Mouse (Mus musculus) yolk sac, embryonic 10.5 days (tissue): ENCODE measurements around the gene Pdcd1lg2.

Experiments used
- DNase-seq: peaks from one replicate; pipeline ENCODE4 v3.0.0-alpha.2; 2017; ENCODE audit warnings: low spot score

Pdcd1lg2 gene

DNA sequence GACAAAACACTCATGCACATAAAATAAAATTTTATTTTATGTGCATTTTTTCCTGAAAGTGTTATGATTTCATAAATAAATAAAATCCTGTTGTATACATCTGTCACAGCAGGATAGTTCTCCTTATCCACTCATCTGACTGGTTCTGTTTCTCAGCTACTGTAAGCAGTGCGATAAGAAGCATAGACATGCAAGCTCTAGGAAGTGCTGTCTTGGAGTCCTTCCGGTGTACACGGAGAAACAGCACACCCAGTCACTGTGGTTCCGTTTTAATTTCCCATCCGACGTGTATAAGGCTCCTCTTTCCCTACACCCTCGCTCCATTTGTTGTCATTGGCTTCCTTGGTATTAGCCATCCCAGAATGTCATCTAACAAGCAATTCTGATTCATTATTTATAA lies 87.2 kb downstream of the Pdcd1lg2 start:
- DNase-seq = no peak

DNA sequence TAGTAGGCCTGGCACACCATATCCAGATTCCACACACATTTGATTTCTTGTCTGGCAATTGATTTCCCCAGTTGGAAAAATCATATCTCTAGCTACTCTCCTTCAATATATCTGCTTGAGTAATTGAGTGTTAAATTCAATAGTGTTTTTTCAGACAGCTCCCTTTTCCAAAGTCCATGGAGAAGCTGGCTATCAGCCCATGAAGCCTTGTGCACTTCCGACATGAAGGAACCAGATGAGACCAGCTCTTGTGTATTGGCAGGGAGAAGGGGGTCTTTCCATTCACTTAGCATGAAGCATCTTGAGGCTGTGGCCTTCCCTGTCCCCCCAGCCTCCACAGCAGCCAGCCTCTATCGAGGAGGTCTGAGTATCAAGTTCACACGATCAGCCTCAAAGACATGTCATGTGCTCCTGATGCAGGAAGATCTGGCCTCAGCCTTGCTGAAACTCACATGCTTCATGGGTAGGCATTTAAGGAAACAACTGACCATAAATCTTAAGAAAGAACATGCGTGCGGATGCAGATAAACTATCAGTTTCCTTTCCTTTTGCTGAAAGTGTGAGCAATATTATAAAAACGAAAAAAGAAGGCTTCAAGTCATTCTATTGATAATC lies 88.2 kb downstream of the Pdcd1lg2 start:
- DNase-seq = no peak

DNA sequence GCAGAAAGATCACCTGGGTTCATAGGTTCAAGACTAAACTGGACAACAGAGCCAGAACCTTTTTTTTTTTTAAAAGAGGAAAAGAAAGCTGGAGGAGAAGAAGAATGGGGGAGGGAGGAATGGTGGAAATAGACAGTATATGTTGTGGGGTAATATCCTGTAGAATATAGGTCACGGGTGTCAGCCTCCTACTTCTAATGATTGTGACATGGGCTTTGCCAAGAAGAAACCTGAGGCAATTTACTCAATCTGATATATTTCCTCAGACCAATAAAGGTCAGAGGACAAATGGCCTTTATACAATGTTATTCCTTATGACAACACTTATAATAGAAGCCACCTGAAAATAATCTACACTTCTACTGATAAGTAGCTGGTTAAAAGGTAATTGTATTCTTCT lies 89.6 kb downstream of the Pdcd1lg2 start:
- no peak for DNase-seq

DNA sequence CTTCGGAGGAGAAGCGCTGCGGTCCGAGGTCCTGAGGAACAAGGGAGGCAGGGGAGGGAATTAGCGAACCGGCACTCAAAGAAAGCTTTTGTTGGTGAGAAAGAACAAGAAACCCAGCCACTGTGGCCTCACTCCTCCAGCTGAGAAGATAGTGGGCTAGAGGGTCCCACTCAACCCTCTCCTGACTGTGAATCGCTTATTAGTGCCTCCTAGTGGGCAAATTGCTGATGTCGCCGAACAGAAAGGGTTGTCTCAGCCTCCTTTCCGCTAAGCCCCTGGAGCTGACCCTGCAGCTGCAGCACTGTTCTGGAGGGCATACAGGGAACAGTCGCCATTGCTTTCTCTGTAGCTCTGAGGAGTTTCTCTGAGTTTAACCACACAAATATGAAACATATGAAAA lies 90.4 kb downstream of the Pdcd1lg2 start:
- DNase-seq = peak; percentile 18

DNA sequence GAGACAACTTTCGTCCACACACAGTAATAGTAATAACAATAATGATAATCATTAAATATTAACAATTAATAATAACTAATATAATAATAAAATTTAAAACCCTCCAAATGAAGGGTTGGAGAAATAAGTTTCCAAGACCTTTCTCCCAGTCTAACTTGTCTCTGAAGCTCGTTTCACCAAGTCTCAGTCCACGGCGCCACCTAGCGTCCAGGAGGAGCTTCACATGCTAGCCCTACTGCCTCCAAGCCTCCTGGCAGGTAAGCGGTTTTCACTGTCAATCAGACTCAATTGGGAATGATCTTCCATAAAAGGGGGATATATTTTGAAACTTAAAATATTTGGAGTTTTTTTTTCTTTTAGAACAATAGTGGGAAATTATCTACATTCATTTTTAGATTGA lies 90.8 kb downstream of the Pdcd1lg2 start:
- peak; percentile 57 for DNase-seq

DNA sequence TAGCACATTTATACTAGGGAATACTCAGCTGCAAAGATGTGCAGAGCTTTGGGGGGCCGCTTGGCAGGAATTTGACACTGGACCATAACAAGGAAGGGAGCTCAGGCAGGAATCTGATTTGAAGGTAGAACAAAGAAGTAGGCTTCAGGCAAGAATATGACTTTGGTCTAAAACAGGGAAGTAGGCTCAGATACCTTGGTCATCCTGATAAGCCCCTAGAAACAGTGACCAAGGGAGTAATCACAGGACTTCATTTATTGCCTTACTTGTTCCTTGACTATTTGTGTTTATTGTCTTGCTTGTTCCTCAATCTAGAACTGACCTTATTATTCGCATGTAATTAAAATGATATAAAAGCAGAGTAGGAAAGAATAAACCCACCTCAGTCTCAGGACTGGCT lies 93.4 kb downstream of the Pdcd1lg2 start:
- no peak for DNase-seq

DNA sequence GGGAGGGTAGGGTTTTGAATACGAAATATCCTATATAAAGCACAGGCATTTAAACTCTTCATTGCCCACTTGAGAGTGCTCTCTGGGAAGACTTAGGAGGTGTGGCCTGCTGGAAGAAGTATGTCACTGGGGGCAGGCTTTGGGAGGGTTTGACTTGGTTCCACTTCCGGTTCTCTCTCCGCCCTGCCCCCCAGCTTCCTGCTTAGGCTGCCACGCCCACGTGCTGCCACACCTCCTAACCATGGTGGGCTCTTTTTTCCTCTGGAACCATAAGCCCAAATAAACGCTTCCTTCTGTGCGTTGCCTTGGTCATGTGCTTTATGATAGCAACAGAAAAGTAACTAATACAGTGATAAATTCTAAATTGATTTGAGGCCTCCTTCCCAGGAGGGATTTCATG lies 94.9 kb downstream of the Pdcd1lg2 start:
- no peak for DNase-seq

DNA sequence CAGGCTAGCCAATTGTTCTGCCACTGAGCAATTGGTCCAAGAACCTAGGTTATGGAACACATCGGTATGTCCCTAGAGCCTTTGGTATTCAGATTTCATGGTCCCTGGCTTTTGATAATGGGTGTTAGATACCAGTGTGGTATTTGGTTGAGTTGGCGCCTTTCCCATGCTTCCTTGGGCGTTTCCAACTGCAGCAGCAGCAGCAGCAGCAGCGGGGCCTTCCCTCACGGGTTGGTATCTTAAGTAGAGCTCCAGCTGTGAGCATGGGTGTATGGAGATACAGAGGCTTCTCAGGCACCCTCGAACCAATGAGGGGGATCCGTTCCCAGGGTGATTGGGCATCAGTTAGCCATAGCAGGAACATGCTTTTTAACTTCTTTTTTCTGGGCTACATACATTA lies 97.5 kb downstream of the Pdcd1lg2 start:
- DNase-seq = no peak

DNA sequence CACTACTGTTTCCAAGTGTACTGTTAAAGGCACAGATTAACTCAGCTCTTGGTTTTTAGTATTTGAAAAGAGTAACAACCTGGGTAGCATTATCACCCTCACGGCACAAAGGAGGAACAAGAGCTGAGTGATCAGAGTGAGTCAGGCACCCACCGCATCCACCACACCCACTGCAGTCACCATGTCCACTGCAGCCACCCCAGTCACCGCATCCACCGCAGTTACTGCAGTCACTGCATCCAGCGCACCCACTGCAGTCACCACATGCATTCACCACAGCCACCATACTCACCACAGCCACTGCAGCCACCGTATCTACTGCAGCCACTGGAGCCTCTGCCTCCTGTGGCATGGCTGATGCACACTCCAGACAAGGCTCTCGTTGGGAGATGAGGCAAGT lies 99.1 kb downstream of the Pdcd1lg2 start:
- DNase-seq = no peak

DNA sequence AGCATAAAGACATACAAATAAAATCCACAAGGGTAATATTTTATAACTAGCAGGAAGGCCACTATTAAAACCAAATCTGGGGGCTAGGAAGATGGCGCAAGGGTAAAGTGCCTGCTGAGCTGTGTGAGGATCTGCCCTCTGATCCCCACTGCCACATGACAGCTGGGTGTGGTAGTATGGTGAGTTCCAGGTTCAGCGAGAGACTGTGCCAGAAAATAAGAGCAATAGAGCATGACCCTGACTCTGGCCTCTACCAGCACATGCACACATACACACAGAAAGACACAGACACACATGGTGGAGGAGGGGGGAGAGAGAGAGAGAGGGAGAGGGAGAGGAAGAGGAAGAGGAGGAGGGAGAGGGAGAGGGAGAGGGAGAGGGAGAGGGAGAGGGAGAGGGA lies 101.1 kb downstream of the Pdcd1lg2 start:
- DNase-seq = no peak

DNA sequence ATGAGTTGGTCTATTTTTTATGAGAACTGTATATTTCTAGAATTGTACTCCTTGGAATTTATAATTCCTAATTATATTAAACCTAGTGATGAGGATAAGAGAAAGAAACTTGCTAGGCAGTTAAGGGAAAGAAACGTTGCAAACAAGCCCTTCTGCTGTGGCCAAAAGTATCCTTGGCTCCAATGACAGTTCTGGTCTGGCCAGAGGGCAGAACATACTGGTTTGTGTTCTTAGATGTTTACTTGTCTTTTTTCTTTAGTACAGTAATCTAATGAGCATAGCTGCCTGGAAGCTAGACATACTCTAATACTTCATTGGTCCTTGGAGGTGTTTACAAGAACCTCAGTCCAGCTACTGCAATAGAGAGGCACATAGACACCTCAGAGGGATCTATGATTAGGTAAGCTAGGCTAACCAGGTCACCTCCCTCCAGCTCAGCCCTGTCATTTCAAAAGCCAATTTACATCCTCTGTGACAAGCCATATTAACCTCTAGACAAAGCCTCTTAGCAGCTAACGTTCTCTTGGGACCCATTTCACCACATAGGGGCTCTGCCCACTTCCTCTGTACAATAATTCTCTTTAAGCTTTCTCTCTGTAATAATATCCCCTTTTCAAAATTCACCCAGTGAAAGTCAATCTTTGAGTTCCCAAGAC lies 102.5 kb downstream of the Pdcd1lg2 start:
- no peak for DNase-seq

DNA sequence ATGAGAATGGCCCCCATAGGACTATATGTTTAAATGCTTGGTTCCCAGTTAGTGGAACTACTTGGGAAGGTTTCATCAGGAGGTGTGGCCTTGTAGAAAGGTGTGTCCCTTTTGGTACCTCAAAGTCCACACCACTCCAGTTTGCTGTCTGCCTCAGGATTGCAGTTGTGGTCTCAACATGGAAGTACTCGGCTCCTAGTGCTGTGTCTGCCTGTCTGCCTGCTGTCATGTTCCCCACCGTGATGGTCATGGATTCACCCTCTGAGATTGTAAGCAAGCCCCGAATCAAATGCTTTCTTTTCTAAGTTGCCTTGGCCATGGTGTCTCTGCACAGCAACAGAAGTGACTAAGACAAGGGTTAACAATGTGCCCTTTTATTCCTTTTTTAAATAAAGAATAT lies 103.4 kb downstream of the Pdcd1lg2 start:
- no peak for DNase-seq

DNA sequence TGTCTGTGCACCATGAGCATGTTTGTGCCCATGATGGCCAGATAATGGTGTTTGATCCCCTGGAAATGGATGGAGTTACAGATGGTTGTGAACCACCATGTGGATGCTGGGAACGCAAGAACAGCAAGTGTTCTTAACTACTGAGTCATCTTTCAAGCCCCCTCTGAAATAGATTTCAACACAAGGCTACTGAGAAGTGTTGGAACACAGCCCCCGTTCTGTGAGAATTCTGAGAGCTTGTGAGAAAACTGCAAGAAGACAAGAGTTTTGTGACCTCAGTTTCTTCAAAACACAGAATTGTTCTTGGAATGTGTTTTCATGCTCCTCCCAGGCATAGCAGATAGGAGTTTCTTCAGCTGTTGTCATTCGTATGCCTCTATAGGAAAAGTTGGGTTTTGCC lies 104.7 kb downstream of the Pdcd1lg2 start:
- no peak for DNase-seq

DNA sequence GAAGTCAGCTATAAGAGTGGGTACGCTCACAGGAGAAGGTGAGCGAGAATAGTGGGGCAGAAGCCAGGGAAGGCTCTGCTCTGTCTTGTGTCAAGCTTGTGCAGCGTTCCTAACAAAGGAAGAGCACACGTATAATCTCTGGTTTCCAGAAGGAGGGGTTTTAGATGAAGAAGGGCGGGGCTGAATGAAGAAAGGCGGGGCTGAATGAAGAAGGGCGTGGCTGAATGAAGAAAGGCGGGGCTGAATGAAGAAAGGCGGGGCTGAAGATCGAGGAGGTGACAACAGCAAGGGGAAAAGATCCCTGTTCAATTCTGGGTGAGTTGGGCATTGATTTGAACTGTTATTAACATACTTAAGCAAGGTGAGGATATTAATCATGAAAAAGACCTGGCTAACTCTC lies 105.3 kb downstream of the Pdcd1lg2 start:
- no peak for DNase-seq

DNA sequence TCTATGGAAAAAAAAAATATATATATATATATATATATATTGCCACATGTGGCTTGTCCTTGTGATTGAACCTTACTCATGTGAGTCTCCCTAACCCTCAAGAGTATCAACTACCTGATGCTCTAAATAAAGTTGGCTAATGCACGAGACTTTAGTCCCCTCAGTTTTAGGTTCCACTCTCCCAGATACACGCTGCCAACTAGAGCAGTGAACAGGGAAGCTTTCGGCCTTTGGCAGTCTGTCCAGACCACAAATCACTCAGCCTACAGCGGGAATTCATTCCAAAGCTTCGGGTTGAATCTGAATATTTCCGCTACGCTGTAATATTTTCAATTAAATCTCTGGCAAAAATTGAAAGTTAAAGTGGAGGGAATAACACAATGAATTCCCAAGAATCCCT lies 107.7 kb downstream of the Pdcd1lg2 start:
- DNase-seq = no peak

DNA sequence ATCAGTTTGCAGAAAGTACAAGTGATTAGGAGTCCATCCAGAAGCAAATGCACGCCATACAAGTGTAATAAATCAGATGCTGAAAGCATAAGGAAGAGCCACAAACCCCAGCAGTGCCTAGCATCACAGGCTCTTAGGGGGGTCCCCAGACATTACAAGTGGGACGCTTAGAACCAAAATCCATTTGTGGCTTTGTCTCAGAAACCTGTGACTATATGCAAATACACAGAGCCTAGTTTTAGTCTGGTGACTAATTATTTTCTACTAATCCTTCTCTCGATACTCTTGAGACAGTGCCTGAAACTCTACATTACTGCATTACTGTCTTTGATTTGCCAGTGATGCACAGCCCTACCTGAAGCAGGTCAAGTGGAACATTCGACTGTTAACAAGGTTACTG lies 108.2 kb downstream of the Pdcd1lg2 start:
- DNase-seq = no peak
